Mouse (Mus musculus) cerebellum, postnatal 4 days (tissue): Measurements from ENCODE around the gene Olfr735.

Experiments
- DNase-seq, 2 experiments: peaks; one replicate each; pipeline ENCODE4 v3.0.0; 2022; ENCODE audit warnings: low spot score in 2 of 2, mixed read lengths in 1 of 2

Olfr735 gene

GRCm38 (mm10) chr14:50348796-50349195 is at the start of gene Olfr735:
Gene Olfr735, minus strand, starts transcription at chr14:50348872.
- DNase-seq: no peak

GRCm38 (mm10) chr14:50380863-50381262 is 32.2 kb upstream of the Olfr735 start, which contains the start of gene Olfr736:
Gene Olfr736, plus strand, starts transcription at chr14:50381163.
- no peak for DNase-seq

- no peak for DNase-seq
Measured at GRCm38 (mm10) chr14:50363561-50363960, 14.9 kb upstream of the Olfr735 start.

- no peak for DNase-seq
Measured at GRCm38 (mm10) chr14:50360480-50360879, 11.8 kb upstream of the Olfr735 start.

GRCm38 (mm10) chr14:50357593-50357992 is 8.9 kb upstream of the Olfr735 start, which contains the start of gene Tlr11:
Gene Tlr11, plus strand, starts transcription at chr14:50357914.
- DNase-seq: no peak

DNA sequence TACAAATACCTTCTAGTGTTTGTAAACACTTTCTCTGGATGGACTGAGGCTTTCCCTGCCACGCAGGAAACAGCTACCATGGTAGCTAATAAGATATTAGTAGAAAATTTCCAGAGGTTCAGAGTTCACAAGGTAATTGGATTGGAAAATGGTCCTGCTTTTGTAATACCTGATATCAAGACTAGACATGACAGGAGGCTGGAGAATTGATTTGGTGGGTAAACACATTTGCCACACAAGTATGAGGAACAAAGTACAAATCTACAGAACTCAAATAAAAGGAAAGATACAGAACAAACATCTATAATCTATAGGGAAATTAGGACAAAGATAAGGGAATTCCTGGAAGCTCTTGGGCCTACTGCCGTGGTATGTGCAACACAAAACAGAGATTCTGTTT is 8.1 kb upstream of the Olfr735 start:
- DNase-seq: no peak

DNA sequence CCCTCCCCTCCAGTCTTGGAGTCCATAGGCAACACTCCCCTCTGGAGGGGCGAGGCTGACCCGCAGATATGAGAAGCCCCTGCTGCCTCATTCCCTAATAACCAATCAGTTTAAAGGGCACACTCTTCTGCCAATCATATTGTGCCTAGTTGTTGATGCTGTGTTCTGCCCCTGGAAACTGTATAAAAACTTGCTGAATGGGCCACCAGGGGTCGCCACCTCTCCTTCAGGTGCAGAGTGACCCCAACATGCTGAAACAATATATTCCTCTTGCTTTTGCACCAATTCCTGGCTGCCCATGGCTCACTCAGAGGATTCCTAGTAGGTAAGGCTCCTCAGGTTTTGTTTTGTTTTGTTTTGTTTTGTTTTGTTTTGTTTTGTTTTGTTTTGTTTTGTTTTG is 3.8 kb upstream of the Olfr735 start:
- DNase-seq: peak in 1 of 2 experiments; percentile 3

DNA sequence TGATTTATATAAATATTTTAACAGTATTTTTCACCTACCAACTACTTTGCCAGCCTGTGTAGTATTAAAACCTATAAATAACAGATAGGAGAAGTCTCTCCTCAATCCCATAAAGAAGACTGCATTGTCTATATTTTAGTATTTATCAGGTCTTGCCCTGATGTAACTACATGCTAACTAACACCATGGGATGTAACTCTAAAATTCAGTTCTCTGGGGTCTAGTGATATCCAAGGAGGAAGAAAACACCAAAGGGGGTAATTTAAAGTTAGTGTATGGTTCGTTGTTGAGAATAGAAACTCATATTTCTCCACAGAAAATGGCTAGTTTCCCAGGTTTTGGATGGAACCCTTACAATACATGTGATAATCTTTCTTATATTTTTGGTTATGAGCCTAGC is 22.0 kb downstream of the Olfr735 start, which contains the start of gene Olfr734:
Gene Olfr734, minus strand, starts transcription at position 101 of the 400 bp plus-strand sequence.
- DNase-seq: no peak

GRCm38 (mm10) chr14:50301422-50301821 is 47.2 kb downstream of the Olfr735 start, which contains the start of gene Olfr733:
Gene Olfr733, minus strand, starts transcription at chr14:50301522.
- DNase-seq: no peak
